Mouse (Mus musculus) fat pad, adult 2 months (tissue): ENCODE measurements around the gene Atxn10.

Experiments
- DNase-seq: peaks from one replicate; pipeline ENCODE4 v3.0.0-alpha.2; 2011; ENCODE audit warnings: low read depth, low spot score; ENCODE audit errors: extremely low read depth

Atxn10 gene

DNA sequence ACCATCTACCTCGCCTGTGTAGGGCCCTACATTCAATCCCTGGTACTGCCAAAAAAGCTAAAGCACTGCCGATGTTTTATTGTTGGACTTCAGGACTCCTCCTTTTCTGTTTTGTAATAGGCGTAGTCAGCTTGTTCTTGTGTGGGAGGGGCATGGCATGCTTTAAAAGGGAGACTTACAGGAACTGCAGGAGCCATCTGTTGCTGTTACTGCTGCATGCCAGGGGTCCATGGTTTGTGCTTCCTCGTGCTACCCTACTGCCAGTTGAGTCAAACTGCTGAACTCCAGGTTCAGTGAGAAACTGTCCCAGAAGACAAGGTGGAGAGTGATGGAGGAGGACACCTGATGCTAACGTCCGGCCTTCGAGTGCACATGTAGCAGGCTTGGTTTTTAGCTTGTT, 65.9 kb downstream of the Atxn10 start:
- DNase-seq, result peak; percentile 16

DNA sequence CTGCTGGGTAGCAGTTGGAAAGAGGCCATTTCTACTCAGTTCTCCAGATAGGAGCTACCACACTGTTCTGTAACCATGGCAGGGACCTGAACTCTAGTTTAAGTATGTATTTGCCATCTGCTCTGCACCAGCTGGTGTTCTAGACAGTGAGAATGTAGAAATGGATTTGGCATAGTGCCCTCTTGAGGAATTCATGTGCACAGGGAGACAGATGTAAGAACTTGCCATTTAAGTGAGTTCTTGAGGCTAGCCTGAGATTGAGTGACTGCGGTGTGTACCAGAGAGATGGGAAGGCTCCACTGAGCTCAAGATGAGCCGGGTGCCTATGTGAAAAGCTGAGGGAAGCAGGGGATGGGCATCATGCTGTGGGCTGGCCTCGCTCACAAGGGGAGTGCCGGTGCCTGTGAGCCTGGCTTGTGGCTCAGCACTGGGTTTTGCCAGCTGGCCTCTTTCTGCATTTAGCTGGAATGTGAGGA, 67.2 kb downstream of the Atxn10 start:
- no peak for DNase-seq

DNA sequence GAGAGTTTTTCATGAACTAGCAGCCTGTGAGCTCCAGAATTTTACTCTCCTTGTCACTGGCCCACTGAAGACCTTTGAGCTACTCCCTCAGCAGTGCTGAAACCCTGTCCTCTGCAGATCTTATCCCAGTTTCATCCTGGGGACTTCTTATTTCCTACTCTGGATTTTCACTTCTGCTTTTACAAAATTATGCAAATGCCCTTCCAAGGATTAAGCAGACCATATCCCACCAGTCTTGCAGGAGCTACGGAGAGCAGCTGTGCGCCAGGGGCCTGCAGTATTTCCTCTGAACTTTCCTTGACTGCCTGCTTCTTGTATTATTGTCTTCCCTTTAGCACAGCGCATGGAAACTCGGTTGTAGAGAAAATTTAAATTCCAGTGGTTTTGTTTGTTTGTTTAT, 68.7 kb downstream of the Atxn10 start:
- no peak for DNase-seq

DNA sequence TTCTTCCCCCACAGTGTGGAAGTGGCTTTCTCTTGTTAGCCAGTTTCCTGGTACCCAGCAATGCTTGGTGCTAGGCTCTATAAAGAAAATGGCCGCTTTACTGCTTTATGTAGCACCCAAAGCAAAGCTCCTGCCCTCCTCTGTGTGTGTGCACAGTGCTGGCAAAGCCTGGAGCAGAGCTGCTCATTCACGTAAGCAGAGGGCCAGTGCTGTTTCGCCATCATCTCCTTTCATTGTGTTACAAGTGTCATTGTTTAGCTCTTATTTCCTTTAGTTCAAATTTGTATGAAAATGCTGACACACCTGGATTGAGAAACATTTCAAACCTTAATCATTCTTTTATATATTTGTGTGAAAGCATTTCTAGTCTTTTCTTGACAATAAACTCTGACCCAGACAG, 69.5 kb downstream of the Atxn10 start:
- no peak for DNase-seq

DNA sequence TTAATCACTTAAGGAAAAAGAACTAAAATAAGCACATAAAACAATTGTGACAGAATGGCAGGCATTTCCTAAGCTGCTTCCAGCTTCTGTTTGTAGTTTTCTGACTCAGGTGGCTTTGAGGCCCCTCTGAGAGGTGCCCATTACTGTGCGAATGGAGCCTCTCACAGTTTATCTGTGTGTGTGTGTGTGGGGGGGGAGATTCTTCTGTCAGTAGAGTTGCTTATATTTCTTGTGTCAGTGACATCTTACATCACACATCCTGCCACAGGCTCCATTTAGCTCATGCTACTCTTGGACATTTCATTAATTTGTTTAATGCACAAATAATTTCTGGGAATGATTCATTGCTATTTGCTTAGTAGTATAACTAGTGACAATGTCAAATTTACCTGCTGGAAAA, 70.8 kb downstream of the Atxn10 start:
- no peak for DNase-seq

DNA sequence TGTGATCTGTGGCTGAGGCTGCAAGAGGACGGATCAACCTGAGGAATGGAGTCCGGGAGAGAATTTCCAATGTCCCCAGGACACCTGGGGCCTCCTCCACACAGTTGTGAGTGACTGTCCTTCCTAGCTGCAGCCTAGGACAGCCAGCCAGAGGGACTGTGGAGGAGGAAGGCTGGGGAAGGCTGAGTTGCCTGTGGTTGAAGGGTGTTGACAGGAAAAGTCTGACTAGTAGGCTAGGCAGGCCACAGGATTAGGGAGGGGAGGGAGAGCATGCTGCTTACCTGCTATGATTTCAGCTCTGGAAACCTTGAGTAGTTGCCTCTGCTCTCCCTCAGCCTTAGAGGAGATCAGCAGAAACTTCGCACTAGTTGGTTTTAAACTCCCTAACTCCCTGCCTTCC, 71.3 kb downstream of the Atxn10 start:
- no peak for DNase-seq

DNA sequence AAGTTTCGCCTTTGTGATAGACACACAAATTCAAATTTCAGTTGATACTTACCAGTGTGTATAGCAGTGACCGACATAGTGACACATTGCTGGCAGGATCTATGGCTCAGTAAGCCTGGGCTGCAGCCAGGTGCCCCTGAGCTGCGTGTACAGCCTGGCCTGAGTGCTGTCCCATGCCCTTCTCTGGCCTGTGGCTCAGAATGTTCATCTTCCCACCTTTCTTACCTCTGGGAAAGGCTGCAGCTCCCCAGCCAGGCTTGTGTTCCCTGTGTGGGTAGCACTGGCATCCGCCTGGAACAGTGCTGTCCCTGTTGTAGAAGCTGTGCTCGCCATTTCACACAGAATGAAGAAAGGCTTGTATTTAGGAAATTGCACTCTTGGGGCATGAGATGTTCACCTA, 72.7 kb downstream of the Atxn10 start:
- no peak for DNase-seq

DNA sequence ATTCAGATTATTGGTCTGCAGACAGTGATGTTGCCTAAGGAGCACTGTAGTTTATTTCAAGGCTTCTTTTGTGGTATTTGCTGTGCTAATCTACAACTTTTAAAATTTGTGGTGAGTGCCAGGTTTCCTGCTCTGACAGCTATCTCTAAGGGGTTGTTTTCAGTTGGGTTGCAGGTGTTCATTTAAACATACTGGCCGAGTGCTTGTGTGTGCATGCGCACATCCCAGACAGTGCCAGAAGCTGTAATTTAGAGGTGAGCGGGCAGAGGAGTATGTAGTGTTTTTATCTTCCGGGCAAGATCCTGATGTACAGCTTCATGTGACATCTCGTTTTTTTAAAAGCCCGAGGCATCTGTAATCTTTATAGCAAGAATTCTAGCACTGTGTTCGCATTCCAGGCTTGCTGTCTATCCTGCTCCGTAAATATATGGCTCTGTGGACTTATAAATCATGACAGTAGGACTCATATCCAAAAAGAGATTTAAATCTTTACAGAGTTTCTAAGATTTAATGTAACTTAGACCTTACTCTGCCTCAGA, 73.3 kb downstream of the Atxn10 start:
- peak; percentile 30 for DNase-seq

DNA sequence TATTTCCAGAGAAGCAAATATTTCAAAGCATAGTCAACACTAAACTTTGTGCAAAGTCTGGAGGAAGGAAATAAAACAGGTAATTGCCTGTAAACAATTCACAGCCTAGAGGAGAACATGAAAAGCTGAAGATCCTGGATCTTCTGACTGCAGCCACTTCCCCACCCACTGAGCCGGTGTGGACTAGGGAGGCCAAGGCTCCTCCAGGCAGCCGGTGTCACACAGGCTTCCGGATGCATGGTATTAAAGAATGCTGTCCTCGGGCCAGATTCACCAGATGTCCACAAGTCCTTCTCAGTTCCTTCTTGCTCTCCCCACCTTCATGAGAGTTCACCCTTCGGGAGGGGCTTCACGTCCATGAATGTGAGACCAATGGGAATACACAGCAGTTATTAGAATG, 73.8 kb downstream of the Atxn10 start:
- DNase-seq, result no peak

DNA sequence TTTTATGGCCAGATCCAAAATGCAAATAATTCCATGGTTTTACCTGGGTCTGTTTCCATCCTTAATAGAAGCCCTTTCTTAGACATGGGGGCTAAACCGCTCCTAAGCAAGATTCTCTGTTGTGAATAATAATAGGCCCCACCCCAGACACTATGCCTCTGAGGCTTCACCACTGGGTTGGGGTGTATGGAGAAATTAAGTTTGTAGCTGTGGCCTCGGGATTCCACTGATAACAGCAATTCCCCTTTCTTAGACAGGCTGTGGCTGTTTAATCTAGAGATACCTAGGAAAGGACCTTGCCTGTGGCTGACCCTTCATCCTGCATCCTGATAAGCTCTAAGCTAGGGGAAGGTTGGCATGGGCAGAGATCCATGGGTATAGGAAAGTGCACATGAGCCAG, 78.6 kb downstream of the Atxn10 start:
- DNase-seq, result no peak

DNA sequence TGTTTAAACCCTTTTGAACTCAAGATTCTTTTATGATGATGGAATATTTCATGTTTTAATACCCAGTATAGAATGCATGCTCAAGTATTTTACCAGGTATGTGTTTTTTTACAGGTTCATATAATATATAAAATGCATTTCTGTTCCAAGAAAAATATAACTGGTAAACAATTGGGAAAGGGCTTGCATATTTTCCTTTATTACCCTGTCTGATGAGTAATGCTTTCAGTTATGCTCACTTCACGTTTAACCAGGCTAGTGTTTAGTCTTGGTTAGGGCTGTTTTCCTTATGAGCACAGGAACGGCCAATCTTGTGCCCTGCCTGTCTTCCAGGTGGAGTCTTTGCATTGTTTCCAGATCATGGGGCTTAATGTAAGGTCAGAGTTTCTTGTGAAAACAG, 84.6 kb downstream of the Atxn10 start:
- DNase-seq, result no peak

DNA sequence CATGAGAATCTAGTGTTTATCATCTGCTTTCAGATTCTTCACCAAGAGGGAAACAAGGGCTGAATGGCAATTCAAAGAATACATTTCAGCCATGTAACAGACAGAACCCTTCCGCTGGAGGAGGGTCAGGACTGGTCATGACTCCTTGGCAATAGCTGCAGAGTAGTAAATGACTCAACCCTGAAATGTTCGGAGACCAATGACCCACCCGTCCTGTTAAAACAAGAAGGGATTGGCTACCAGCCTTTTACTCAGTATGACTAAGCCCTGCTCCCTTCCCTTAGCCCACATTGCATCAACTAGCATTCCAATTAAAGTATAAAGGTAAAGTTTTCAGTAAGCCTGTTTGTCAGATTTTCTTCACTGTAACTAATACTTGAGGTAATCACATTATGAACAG, 88.2 kb downstream of the Atxn10 start:
- DNase-seq, result no peak

DNA sequence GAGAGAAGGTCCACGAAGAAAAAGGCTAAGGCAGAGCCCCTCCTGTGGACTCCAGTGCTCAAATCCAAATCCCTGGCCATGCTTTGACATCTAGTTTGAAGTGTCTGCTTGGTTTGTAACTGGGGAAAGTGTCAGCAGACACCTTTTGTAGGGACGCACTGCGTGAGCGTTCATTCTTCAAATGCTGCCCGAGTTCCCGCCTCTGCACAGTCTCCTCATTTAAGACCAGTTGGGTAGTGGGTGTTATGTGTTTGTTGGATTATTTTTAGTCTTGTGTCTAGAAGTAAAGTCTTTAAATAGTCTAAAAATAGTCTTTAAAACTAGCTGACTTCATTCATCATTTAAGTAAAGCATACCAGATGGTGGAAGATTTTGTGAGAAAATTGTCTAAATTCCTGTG, 92.1 kb downstream of the Atxn10 start:
- no peak for DNase-seq

DNA sequence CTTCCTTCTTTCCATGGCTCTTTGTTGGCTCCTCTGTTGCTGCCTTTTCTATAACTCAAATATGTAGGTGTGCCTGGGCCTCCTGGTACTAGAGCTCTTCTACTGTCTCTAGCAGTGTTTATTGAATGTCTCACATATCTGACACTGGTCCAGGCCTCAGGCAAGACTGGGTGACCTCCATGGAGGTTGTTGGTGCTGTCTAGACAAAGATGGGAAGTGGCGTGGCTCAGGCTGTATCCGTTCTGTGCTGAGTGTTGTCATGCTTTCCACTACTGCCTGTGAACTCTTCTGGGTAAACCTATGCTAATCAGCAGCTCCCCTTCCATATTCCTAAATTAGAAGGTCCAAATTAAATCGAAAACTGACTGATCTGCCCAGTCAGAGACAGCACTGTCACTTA, 106.5 kb downstream of the Atxn10 start:
- DNase-seq, result no peak

DNA sequence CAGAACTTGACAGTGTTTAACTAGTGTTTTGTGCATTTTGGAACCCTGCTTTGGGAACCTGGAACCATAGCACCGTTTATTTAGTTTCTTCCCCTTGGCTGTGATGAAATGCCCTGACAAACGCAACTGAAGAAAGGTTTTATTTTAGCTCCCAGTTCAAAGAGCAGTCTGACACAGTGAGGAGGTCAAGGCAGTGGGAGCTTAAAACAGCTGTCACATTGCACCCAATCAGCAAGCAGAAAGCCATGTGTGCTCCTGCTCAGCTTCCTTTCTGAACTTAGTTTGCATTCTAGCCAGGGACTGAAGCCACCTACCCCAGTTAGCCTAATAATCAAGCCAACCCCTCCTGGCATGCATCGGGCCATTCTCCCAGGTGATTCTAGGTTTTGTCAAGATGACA, 110.6 kb downstream of the Atxn10 start:
- no peak for DNase-seq

DNA sequence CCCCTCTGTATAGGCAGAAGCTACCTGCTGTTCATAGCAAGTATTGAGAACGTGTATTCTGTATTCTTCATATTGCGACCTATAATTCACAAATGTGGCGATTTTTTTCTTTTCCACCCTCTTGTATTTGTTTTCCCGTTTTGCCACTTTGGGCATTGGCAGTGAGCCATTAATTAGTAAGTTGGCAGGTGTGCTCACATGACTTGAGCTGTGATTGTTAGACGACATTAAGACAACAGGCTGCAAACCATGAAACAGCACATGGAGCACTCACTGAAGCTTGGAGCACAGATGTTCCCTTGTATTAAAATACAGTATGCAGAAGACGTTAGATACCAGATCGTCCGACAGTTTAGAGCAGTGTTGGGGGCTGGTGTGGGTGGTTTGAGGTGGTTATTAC, 120.8 kb downstream of the Atxn10 start:
- no peak for DNase-seq

DNA sequence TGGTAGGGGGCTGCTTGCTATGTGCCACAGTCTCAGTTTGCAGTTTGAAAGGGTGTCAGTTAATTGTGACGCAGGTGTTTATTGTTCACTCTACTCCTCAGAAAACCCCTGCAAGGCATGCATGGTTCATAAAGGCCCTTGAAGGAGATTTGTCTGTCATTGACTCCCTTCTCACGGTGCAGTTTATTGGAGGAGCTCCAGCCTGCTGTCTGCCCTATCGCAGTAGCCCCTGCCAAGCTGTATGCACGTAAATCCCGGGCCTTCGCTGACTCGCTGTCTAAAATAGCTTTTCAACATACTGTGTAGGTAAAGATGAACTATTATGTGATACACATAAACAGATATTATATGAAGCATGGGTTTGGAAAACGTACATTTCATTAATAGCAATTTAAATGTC, 121.8 kb downstream of the Atxn10 start:
- DNase-seq, result no peak

DNA sequence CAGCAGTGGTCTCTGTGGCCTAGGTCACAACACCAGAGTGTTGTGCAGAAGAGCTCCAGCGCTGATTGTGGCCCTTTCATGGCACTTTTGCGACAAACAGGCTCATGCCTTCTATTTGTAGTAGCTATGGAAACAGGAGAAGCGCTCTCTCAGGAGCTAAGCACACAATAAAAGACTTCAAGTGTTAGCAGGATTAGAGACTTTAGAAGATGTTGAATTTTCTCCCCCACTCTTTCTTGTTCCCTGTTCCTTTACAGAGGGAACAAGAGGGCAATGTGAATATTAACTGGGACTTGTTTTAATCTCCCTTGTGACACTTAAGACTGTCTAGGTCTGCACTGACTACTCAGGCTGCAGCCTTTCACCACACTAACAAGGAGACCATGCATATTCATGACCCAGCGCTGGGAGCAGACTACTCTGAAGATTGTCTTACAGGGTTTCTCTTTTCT, 122.6 kb downstream of the Atxn10 start:
- no peak for DNase-seq

DNA sequence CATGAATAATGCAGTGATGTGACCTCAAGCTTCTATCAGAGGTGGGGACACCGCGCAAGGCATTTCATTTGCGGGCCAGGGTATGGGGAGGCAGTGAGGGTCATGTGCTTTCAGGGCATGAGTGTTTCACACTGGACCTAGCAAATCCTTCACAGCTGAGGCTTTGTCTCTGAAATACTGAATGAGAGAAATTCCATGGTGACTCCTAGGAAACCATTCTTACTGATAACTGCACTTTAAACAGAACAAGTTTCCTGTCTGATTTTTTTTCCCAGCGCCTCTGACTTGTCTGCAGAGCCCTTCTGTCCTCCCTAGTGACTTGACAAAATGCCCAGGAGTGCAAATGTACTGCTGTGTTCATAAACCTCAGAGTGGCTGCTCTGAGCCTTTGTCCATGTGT, 125.5 kb downstream of the Atxn10 start:
- no peak for DNase-seq

DNA sequence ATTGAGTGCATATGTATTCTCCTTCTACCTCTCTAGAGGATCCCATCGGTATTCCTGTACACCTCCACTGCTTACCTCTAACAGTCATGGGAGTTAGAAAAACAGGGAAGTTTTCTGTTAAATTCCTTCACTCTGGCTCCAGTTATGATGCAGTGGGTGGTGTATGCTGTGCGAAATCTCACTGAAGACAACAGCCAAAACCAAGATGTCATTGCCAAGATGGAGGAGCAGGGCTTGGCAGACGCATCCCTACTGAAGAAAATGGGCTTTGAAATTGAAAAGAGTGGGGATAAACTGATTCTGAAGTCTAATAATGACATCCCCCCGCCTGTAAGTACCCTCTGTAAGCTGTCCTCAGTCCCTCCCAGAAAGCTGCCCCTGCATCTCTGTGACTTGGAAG, 126.1 kb downstream of the Atxn10 start:
- DNase-seq, result no peak

DNA sequence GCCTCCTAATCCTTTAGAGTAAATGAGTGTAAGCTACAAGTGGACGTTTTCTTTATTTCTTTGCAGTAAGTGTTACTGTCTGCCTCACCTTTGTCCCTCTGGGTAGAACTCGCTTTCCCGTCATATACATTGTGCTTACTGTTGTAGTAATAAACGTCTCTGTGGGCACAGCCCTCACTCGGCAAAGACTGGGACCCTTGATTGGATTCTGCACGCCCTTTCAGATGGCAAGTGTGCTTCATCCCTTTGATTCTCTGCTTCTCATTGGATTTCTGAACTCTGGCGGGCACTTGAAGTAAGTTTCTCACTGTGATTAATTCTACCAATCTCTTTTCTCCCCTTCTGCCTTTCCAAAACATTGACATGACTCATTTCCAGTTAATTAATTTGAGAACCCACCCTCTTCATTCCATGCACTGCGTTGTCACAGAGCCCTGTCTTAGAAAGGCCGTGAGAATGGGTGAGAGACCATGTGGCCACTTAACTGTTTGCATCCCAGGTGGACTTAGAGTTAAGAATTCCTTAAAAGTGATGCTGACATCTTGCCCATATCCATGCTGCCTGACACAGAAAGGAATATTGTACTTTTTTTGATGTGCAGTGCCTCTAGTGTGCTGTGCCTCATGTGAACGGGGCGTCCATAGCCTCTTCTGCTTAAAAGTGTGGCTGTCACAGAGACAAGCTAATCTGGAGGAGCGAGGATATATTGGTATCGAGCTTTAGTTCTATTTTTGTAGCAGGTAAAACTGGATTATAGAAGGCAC, 127.2 kb downstream of the Atxn10 start:
- no peak for DNase-seq

DNA sequence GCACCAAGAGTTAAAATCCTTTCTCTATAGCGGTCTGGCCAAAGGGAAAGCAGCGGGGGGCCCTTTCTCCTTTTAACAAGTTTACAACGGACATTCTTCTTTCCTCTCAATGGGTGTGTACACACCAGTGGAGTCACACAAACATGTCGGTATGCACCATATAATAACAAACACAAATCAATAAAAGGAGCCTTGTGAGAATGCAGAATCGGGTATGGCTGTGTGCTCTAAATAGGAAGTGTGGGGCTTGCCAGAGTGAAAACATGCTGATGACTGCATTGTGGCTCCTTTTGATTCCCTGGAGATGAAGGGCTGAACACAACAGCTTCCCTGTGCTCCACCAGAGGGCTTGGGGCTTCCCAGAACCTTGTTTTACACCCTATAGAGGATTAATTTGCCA, 128.1 kb downstream of the Atxn10 start:
- no peak for DNase-seq
